Comparison of ENCODE assay signal across 10 mouse cellular contexts in the genomic region with DNA sequence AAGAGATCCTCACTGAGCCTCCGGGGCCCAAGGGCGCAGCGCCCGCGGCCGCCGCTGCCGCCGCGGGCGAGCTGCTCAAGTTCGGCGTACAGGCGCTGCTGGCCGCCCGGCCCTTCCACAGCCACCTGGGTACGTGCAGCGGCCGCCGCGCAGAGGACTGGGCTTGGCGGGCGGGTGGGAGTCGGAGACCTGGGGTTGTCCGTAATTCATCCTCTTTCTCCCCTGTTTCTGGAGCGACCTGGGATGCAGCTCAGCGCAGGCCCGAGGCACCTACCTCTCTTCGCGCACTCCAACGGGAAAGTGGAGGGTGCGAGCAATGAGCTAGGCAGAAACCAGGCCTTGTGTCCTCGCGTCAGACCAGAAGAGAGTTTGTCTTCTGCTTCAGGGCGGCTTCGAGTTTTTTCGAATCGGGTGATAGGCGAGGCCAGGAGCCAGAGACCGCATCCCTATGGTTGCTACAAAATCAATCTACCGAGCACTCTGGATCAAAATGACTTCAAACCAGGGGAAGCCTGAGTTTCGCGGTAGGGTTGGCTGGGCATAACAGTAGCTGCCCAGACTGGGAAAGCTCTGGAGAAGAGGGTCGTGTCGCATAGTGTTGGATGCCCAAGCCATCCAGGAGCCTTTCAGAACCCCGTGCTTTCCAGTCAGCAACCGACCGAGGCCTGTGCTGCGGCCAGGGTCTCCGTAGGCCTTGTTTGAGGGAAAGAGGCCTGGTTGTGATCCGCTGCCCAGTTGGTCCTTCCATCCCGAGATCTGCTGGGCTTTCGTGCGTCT. TPM values are rescaled to one million over a fixed set of nuclear protein-coding genes. Genes with fewer than 3 reads are reported as not detected.
DNase-seq lines count a peak whose midpoint lies in the region; ATAC-seq lines count a peak whose summit lies in the region.
"Had no signal": no experiment of that assay in that cellular context is flagged by ENCODE, and none has a peak within 500 bp of the region (broad histone marks: within the 10 kb centered on the region; RNA-seq: fewer than 3 reads in every experiment).

No protein-coding gene starts in this region.

- 0 out of 2 replicates have a peak overlapping the region, but pooled peaks have one; percentile 43 for H3K9ac ChIP-seq in hindbrain, embryonic 13.5 days
- H3K9ac ChIP-seq in midbrain, embryonic 14.5 days (replicated peaks; ENCODE audit: low read length), result 0 out of 2 replicates have a peak overlapping the region, but pooled peaks have one; percentile 23

- no peak for ATAC-seq in hindbrain, embryonic 13.5 days (ENCODE audit: low FRiP score)
- ATAC-seq in midbrain, embryonic 14.5 days (ENCODE audit: low FRiP score, low TSS enrichment), result no peak
- no peak for ATAC-seq in inflammation-experienced regulatory T-cells, adult 6 months

- peak overlapping the region; percentile 40 for H3K4me3 ChIP-seq in hindbrain, embryonic 13.5 days
- H3K4me3 ChIP-seq in midbrain, embryonic 14.5 days (replicated peaks; ENCODE audit: low read depth, low read length), result peak overlapping the region; percentile 34

- H3K4me1 ChIP-seq in hindbrain, embryonic 13.5 days (replicated peaks), result peaks cover 32% of the 10 kb centered on the region
- H3K4me1 ChIP-seq in midbrain, embryonic 14.5 days (ENCODE audit: control insufficient read depth, insufficient read depth, low read length), result peaks cover 9% of the 10 kb centered on the region; the same call in 1 of the 2 replicates

- 1% methylated on average over 38 of the region's 54 CpGs for WGBS in hindbrain, embryonic 13.5 days
- 1% methylated on average over 54 of the region's 54 CpGs for WGBS in midbrain, embryonic 14.5 days

- peak; percentile 11 for DNase-seq in kidney, adult 18-20 months
- DNase-seq in kidney, adult 8-10 months, result no peak
- DNase-seq in embryo, embryonic 10.5 days (ENCODE audit: low spot score), result peak; percentile 53
- peak; percentile 58 for DNase-seq in midbrain, embryonic 14.5 days
- no peak for DNase-seq in gastrocnemius, adult 8-10 months (ENCODE audit: low spot score in 2 of 2)
- no peak for DNase-seq in gastrocnemius, postnatal 25 days
- DNase-seq: cerebellum, adult 9-11 months had no signal

- peak overlapping the region; percentile 55 for H3K4me2 ChIP-seq in hindbrain, embryonic 13.5 days
- peak overlapping the region; percentile 61 for H3K4me2 ChIP-seq in midbrain, embryonic 14.5 days (ENCODE audit: low read length)

- H3K9me3 ChIP-seq in hindbrain, embryonic 13.5 days, result no peaks in the 10 kb centered on the region
- H3K9me3 ChIP-seq in midbrain, embryonic 14.5 days (ENCODE audit: control insufficient read depth, low read length), result no peaks in the 10 kb centered on the region

- no peaks in the 10 kb centered on the region for H3K36me3 ChIP-seq in hindbrain, embryonic 13.5 days
- H3K36me3 ChIP-seq in midbrain, embryonic 14.5 days (ENCODE audit: control insufficient read depth, insufficient read depth, low read length), result no peaks in the 10 kb centered on the region

- H3K27me3 ChIP-seq in hindbrain, embryonic 13.5 days, result peaks cover 100% of the 10 kb centered on the region
- H3K27me3 ChIP-seq in midbrain, embryonic 14.5 days (ENCODE audit: control insufficient read depth, insufficient read depth, low read length), result peaks cover 91% of the 10 kb centered on the region

- H3K27ac ChIP-seq in hindbrain, embryonic 13.5 days, result no peak overlapping the region
- no peak overlapping the region for H3K27ac ChIP-seq in midbrain, embryonic 14.5 days (replicated peaks; ENCODE audit: low read depth, low read length)

RNA-seq across cellular contexts. Expression of gene Barx1, which starts 0.6 kb away (rescaled TPM):
- 0.87 TPM in 1 of 2 replicates, not detected in the other for polyA plus RNA-seq in hindbrain, embryonic 13.5 days (2015; fragmentation: Nextera tagmentation; extraction: Ambion mirVana)
- not detected in 2 replicates for polyA plus RNA-seq in midbrain, embryonic 14.5 days (2014; fragmentation: Nextera tagmentation; extraction: Ambion mirVana)
- total RNA-seq in gastrocnemius, adult 8-10 months (2022), result not detected
- polyA plus RNA-seq in inflammation-experienced regulatory T-cells, adult 6 months (2017; shearing (Covaris generic)), result not detected
- not detected for total RNA-seq in gastrocnemius, postnatal 25 days (2021)
- total RNA-seq: left cerebral cortex, postnatal 14 days had no signal

RNA-seq across cellular contexts. Expression of gene Ptpdc1, which starts 37.9 kb away (rescaled TPM):
- 15.1 and 15.9 TPM in 2 replicates for polyA plus RNA-seq in hindbrain, embryonic 13.5 days (2015; fragmentation: Nextera tagmentation; extraction: Ambion mirVana)
- 17.5 and 20.0 TPM in 2 replicates for polyA plus RNA-seq in midbrain, embryonic 14.5 days (2014; fragmentation: Nextera tagmentation; extraction: Ambion mirVana)
- total RNA-seq in gastrocnemius, adult 8-10 months (2022), result 1 to 10 TPM; 2.6 to 3.4 (median 3.0) TPM
- 1 to 10 TPM in 2 of 3 experiments, under 1 TPM in 1; 0.11 to 1.4 (median 1.2) TPM for polyA plus RNA-seq in inflammation-experienced regulatory T-cells, adult 6 months (2017; shearing (Covaris generic))
- total RNA-seq in gastrocnemius, postnatal 25 days (2021), result 1 to 10 TPM; 4.1 to 4.4 TPM

Comparison
In these comparisons a context has a peak if more than half of its experiments do, and no peak if none do; other contexts are left out.
1. DNase-seq: peak in kidney, adult 18-20 months (single experiment), embryo, embryonic 10.5 days (single experiment) and midbrain, embryonic 14.5 days (single experiment); none in kidney, adult 8-10 months (0 of 2), gastrocnemius, adult 8-10 months (0 of 2) and gastrocnemius, postnatal 25 days (single experiment).